Mouse (Mus musculus) right cerebral cortex, postnatal 36 days (tissue): ENCODE results near the gene Farp1.
A peak's percentile ranks its signal among the peaks of the same experiment; 100 is the strongest.
"Not testable (repeated sequence)": the region's sequence is repeated elsewhere in the genome, so short reads cannot be mapped to it uniquely, and the experiment has no call there.

ENCODE experiments used
- DNase-seq, 2 experiments: peaks; one replicate each; pipeline ENCODE4 v3.0.0; 2022; ENCODE audit warnings: low spot score in 2 of 2, mixed read lengths in 1 of 2

The Farp1 gene

GRCm38 (mm10) chr14:121034973-121035662, at the start of gene Farp1:
TSS of gene Farp1 (plus strand) at chr14:121035200.
- DNase-seq, result peak; percentile 60

GRCm38 (mm10) chr14:120989126-120989525, 45.9 kb upstream of the Farp1 start:
- peak; percentile 36 to 64 for DNase-seq

- no peak for DNase-seq
Measured at GRCm38 (mm10) chr14:120997686-120998085, 37.3 kb upstream of the Farp1 start.

- no peak for DNase-seq
Measured at GRCm38 (mm10) chr14:121000561-121001340, 34.2 kb upstream of the Farp1 start.

- DNase-seq, result no peak
Measured at GRCm38 (mm10) chr14:121005621-121006020, 29.4 kb upstream of the Farp1 start.

- DNase-seq, result no peak
Measured at GRCm38 (mm10) chr14:121006021-121006420, 29.0 kb upstream of the Farp1 start.

GRCm38 (mm10) chr14:121015114-121015690, 19.8 kb upstream of the Farp1 start:
- no peak for DNase-seq

- DNase-seq, result no peak
Measured at GRCm38 (mm10) chr14:121022403-121022802, 12.6 kb upstream of the Farp1 start.

- DNase-seq, result no peak
Measured at GRCm38 (mm10) chr14:121025381-121025780, 9.6 kb upstream of the Farp1 start.

- DNase-seq, result no peak
Measured at GRCm38 (mm10) chr14:121031396-121031795, 3.6 kb upstream of the Farp1 start.

- no peak for DNase-seq
Measured at GRCm38 (mm10) chr14:121034525-121034924, 475 bp upstream of the Farp1 start.

- DNase-seq, result peak in 1 of 2 experiments; percentile 18
Measured at GRCm38 (mm10) chr14:121035663-121036473, 868 bp downstream of the Farp1 start.

GRCm38 (mm10) chr14:121036612-121037221, 1.7 kb downstream of the Farp1 start:
- DNase-seq, result no peak

- no peak for DNase-seq
Measured at GRCm38 (mm10) chr14:121037276-121037675, 2.3 kb downstream of the Farp1 start.

- DNase-seq, result no peak
Measured at GRCm38 (mm10) chr14:121038676-121039075, 3.7 kb downstream of the Farp1 start.

GRCm38 (mm10) chr14:121044145-121044544, 9.1 kb downstream of the Farp1 start:
- DNase-seq, result no peak

- DNase-seq, result peak in 1 of 2 experiments; percentile 50
Measured at GRCm38 (mm10) chr14:121046313-121046961, 11.4 kb downstream of the Farp1 start.

- DNase-seq, result no peak
Measured at GRCm38 (mm10) chr14:121047780-121048179, 12.8 kb downstream of the Farp1 start.

GRCm38 (mm10) chr14:121051002-121051401, 16.0 kb downstream of the Farp1 start:
- not testable (repeated sequence) for DNase-seq

GRCm38 (mm10) chr14:121053020-121053518, 18.1 kb downstream of the Farp1 start:
- DNase-seq, result no peak

- no peak for DNase-seq
Measured at GRCm38 (mm10) chr14:121054062-121054461, 19.1 kb downstream of the Farp1 start.
